Mouse (Mus musculus): ENCODE measurements around the gene Gss.

DNA sequence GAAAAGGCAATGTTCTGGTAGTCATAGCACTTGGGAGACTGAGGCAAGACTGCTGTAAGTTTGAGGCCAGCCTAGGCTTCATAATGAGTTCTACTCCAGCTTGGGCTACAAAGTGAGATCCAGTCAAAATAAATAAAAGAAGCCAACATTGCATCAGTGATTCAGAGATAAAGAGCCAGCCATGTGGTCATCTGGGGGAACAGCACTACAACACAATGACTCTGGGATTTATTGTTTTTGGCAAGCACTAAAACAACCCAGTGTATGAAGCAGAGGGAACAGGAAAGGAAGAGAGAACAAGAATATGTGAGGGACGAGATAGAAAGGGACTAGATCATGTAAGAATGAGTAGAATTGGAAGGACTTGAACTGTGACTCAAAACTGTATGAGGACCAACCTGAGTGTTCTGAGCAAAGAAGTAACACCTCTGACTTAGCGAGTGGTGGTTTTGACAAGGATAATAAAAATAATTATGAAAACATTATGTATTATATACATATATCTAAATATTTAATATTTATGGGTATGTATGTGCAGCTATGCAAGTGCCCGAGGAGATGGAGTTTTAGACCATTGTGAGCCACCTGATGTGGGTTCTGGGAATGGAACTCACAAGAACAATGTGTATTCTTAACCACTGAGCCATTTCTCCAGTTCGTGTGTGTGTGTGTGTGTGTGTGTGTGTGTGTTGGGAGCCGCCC, 54.7 kb downstream of the Gss start:
- no peak for TF ChIP-seq TAL1 (IDR thresholded peaks at IDR 0.05; ENCODE audit: low read length)
- TF ChIP-seq GATA1 (IDR thresholded peaks at IDR 0.05; ENCODE audit: low read length) = no peak
